ENCODE assay signal across 8 mouse cellular contexts in the genomic region with DNA sequence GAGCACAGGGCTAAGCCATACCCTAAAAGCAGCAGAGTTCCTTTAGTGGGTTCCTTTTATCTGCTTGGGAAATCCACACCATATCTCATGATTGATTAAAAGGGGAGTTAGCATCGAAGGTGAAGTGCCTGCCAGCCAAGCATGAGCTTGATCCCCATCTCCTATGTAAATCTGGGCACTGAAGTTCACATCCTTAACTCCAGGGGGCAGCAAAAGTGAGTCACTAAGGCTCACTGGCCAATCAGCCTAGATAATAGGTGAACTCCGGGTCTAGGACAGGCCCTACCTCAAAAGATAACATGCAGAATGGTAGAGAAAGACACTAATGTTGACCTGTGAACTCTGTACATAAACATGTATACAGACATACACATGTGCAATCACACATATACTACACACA. TPM values are rescaled to one million over a fixed set of nuclear protein-coding genes. Genes with fewer than 3 reads are reported as not detected.
A peak's percentile ranks its signal among the peaks of the same experiment; 100 is the strongest.
DNase-seq lines count a peak whose midpoint lies in the region; ATAC-seq lines count a peak whose summit lies in the region.

No protein-coding gene starts in this region.

- no peak for ATAC-seq in megakaryocyte, adult 5-6 weeks (ENCODE audit: poor library complexity, severe bottlenecking)

- intact Hi-C loops in left cerebral cortex, postnatal 4 days (cut with DNase I), result no loop called here
- intact Hi-C loops in left cerebral cortex, postnatal 10 days (cut with DNase I), result no loop called here

- DNase-seq in adrenal gland, postnatal 10 days, result peak; percentile 47
- DNase-seq in adrenal gland, postnatal 14 days, result no peak
- peak; percentile 14 for DNase-seq in left cerebral cortex, postnatal 4 days
- no peak for DNase-seq in left cerebral cortex, postnatal 10 days (ENCODE audit: extremely low spot score in 1 of 2, low spot score in 2 of 2)
- peak; percentile 57 for DNase-seq in embryo, embryonic 10.5 days (ENCODE audit: low spot score)
- peak; percentile 53 for DNase-seq in retina, postnatal 1 day
- no peak for DNase-seq in frontal cortex, postnatal 10 days (ENCODE audit: low spot score in 2 of 2)

RNA-seq across cellular contexts. Expression of a gene that starts 30.3 kb away (rescaled TPM):
- total RNA-seq in adrenal gland, postnatal 10 days (2021), result 10 to 100 TPM; 38.4 to 43.7 TPM
- total RNA-seq in adrenal gland, postnatal 14 days (2021), result 35.6 and 45.1 TPM in 2 replicates
- total RNA-seq in left cerebral cortex, postnatal 4 days (2021), result 10 to 100 TPM; 15.5 to 17.8 TPM
- 10 to 100 TPM; 18.3 to 21.6 TPM for total RNA-seq in left cerebral cortex, postnatal 10 days (2021)
- 4.1 and 9.3 TPM in 2 replicates for total RNA-seq in megakaryocyte, adult 5-6 weeks (2015)
- 6.7 and 6.8 TPM in 2 replicates for total RNA-seq in megakaryocyte, adult 5-6 weeks (2017)

Comparison
In these comparisons a context has a peak if more than half of its experiments do, and no peak if none do; other contexts are left out.
1. DNase-seq: peak in adrenal gland, postnatal 10 days (single experiment), left cerebral cortex, postnatal 4 days (single experiment), embryo, embryonic 10.5 days (single experiment) and retina, postnatal 1 day (single experiment); none in adrenal gland, postnatal 14 days (single experiment), left cerebral cortex, postnatal 10 days (0 of 2) and frontal cortex, postnatal 10 days (0 of 2).